Mouse (Mus musculus): ENCODE data around the gene Gucy1a1.

Gene Gucy1a1

GRCm38 (mm10) chr3:82074201-82074851 lies 71.3 kb downstream of the Gucy1a1 start, which contains the start of gene Gucy1b1:
Gene Gucy1b1, minus strand, starts transcription at chr3:82074689.
- peak; percentile 87 for DNase-seq (ENCODE audit: low spot score)

GRCm38 (mm10) chr3:82073741-82074181 lies 71.8 kb downstream of the Gucy1a1 start:
- peak; percentile 57 for DNase-seq (ENCODE audit: low spot score)

- no peak for DNase-seq (ENCODE audit: low spot score)
Observed at GRCm38 (mm10) chr3:82067830-82068229, 77.8 kb downstream of the Gucy1a1 start.

GRCm38 (mm10) chr3:82061402-82062180 lies 84.0 kb downstream of the Gucy1a1 start:
- DNase-seq (ENCODE audit: low spot score) = no peak

- DNase-seq (ENCODE audit: low spot score) = no peak
Observed at GRCm38 (mm10) chr3:82057201-82057600, 88.4 kb downstream of the Gucy1a1 start.

- DNase-seq (ENCODE audit: low spot score) = no peak
Observed at GRCm38 (mm10) chr3:82054283-82054974, 91.2 kb downstream of the Gucy1a1 start.

- no peak for DNase-seq (ENCODE audit: low spot score)
Observed at GRCm38 (mm10) chr3:82052029-82052428, 93.6 kb downstream of the Gucy1a1 start.

- DNase-seq (ENCODE audit: low spot score) = no peak
Observed at GRCm38 (mm10) chr3:82051468-82051867, 94.1 kb downstream of the Gucy1a1 start.

GRCm38 (mm10) chr3:82048681-82049080 lies 96.9 kb downstream of the Gucy1a1 start:
- DNase-seq (ENCODE audit: low spot score) = peak; percentile 35

GRCm38 (mm10) chr3:82048078-82048477 lies 97.5 kb downstream of the Gucy1a1 start:
- peak; percentile 25 for DNase-seq (ENCODE audit: low spot score)

GRCm38 (mm10) chr3:82047100-82047753 lies 98.4 kb downstream of the Gucy1a1 start:
- peak; percentile 71 for DNase-seq (ENCODE audit: low spot score)

- no peak for DNase-seq (ENCODE audit: low spot score)
Observed at GRCm38 (mm10) chr3:82046087-82046486, 99.5 kb downstream of the Gucy1a1 start.

- DNase-seq (ENCODE audit: low spot score) = no peak
Observed at GRCm38 (mm10) chr3:82044902-82045301, 100.7 kb downstream of the Gucy1a1 start.

GRCm38 (mm10) chr3:82043676-82044075 lies 101.9 kb downstream of the Gucy1a1 start:
- no peak for DNase-seq (ENCODE audit: low spot score)

Measured in embryo, embryonic 10 days (tissue).